Mouse (Mus musculus): ENCODE measurements around the gene Zscan12.

DNA sequence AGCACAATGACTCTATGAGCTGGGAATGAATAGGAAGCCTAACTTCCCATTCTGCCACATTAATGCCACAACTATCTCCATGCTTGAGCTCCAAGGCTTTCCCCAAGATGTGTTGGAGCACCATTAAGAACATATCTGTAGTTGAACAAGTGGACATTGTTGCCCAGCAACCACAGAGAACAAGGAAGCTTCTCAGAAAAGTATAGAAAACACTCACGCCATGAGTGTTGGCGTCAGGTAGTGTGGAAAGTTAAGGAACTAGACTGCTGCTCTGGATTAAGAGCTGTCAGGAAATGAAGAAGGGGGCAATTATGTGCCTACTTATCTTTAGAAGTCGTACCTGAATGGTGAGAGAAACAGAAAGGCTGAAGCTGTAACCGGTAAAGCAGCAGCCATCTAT lies 48.7 kb upstream of the Zscan12 start:
- no peak for TF ChIP-seq CTCF (IDR thresholded peaks at IDR 0.05)
- TF ChIP-seq POLR2A (IDR thresholded peaks at IDR 0.05; ENCODE audit: insufficient read depth, low read depth, low read length) = no peak
